Mouse (Mus musculus) liver, postnatal 0 days (tissue): Measurements from ENCODE around the gene Mfsd4b1.

Experiments
- CTCF ChIP-seq: sonication (generic); IDR thresholded peaks from 2 replicates; pipeline ENCODE4 v1.5.1; 2016; ENCODE audit warnings: antibody characterized with exemption, low read depth
- EP300 ChIP-seq: IDR thresholded peaks from 2 replicates; pipeline ENCODE4 v1.6.1; 2016; ENCODE audit warnings: antibody characterized with exemption, low read depth, mild to moderate bottlenecking

DNA sequence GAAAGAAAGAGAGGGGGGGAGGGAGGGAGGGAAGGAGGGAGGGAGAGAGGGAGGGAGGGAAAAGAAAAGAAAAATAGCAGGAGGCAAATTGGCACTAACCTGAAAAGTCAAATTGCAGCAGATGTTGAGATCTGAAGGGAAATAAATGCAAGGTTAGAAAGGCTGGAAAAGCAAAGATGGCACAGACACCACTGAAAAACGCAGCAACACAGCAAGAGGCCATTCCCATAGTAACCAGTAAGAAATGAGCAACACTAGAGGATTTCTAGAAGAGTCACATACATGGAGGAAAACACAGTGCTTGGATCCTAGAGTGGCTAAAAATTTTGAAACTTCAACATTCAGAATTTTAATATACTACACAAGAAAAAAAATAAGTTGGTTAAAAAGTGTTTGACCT is 42.5 kb upstream of the Mfsd4b1 start:
- TF ChIP-seq CTCF, result no peak
- TF ChIP-seq EP300, result no peak
